Mouse (Mus musculus): ENCODE data around the gene Fam129c. TPM values are rescaled to one million over a fixed set of nuclear protein-coding genes. Genes with fewer than 3 reads are reported as not detected.

The Fam129c gene
- polyA plus RNA-seq, 1 experiment from 2014 or later = 5.0 TPM

- Histone ChIP-seq H3K27me3 (ENCODE audit: insufficient read depth, poor library complexity, severe bottlenecking) (peaks cover 55% of the 10 kb centered on the region), H3K27ac (peak overlapping the region; percentile 86), H3K36me3 (peaks cover 33% of the 10 kb centered on the region), H3K4me1 (replicated peaks) (peaks cover 39% of the 10 kb centered on the region), H3K9me3 (peaks cover 17% of the 10 kb centered on the region), H3K4me3 (peak overlapping the region; percentile 63)
- no peak for DNase-seq (ENCODE audit: low spot score)
- 9% methylated on average over 16 of the region's 16 CpGs for WGBS
Observed at GRCm38 (mm10) chr8:71628396-71629095, 31.1 kb downstream of the Fam129c start.

GRCm38 (mm10) chr8:71629096-71629697 lies 31.7 kb downstream of the Fam129c start:
- peaks cover 17% of the 10 kb centered on the region for H3K9me3 ChIP-seq
- H3K36me3 ChIP-seq = peaks cover 26% of the 10 kb centered on the region
- DNase-seq (ENCODE audit: low spot score) = peak; percentile 95
- WGBS = under 1% methylated on average over 55 of the region's 55 CpGs
- peak overlapping the region; percentile 86 for H3K27ac ChIP-seq
- H3K4me1 ChIP-seq (replicated peaks) = peaks cover 46% of the 10 kb centered on the region
- peaks cover 61% of the 10 kb centered on the region for H3K27me3 ChIP-seq (ENCODE audit: insufficient read depth, poor library complexity, severe bottlenecking)
- H3K4me3 ChIP-seq = peak overlapping the region; percentile 63

DNA sequence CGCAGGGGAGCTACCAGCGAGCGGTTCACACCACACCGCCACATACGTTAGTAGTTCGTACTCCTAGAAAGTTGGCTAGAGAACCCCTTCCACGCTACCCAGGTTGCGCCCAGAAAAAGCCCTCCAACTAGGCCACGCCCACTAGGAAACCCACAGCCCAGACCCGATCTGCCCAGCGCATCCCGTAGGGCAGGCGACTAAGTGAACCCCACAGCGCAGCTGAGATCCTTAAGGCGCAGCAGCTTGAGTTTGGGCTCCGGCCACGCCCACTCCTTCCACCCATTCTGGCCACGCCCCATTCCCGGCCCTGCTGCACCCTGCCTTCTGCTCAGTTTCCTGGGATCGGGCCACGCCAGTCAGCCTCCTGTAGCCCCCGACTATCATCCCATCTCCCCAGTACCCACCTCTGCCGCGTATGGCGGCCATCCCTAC lies 32.3 kb downstream of the Fam129c start:
- H3K27ac ChIP-seq = peak overlapping the region; percentile 86
- peak; percentile 52 for DNase-seq (ENCODE audit: low spot score)
- peaks cover 52% of the 10 kb centered on the region for H3K4me1 ChIP-seq (replicated peaks)
- peaks cover 17% of the 10 kb centered on the region for H3K9me3 ChIP-seq
- H3K4me3 ChIP-seq = peak overlapping the region; percentile 63
- WGBS = 5% methylated on average over 25 of the region's 25 CpGs
- H3K36me3 ChIP-seq = peaks cover 20% of the 10 kb centered on the region
- peaks cover 67% of the 10 kb centered on the region for H3K27me3 ChIP-seq (ENCODE audit: insufficient read depth, poor library complexity, severe bottlenecking)

DNA sequence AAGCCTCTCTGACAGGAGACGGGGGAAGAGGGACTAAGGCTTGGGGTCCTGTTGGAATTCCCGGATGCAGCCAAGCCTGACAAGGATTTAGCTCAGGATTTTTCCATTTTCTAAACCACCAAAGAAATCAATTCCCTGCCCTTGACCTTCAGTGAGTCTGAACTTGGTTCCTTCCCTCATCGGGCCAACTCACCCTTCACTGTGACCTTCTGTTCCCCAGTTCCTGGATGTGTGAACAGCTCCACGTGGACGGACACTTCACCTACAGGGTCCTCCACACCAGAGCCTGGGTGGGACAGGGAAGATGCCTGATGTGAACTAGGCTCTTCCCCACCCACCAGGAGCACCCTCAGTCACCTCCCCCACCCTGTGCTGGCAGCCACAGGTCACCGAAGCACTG lies 33.3 kb downstream of the Fam129c start:
- DNase-seq (ENCODE audit: low spot score) = no peak
- Histone ChIP-seq H3K4me1 (replicated peaks) (peaks cover 52% of the 10 kb centered on the region), H3K27ac (no peak overlapping the region), H3K27me3 (ENCODE audit: insufficient read depth, poor library complexity, severe bottlenecking) (peaks cover 77% of the 10 kb centered on the region), H3K9me3 (peaks cover 17% of the 10 kb centered on the region), H3K4me3 (no peak overlapping the region), H3K36me3 (peaks cover 11% of the 10 kb centered on the region)
- WGBS = 88% methylated on average over 6 of the region's 6 CpGs

- Histone ChIP-seq H3K27ac (no peak overlapping the region), H3K36me3 (peaks cover 5% of the 10 kb centered on the region; the same call in 1 of the 2 replicates), H3K4me3 (no peak overlapping the region), H3K9me3 (peaks cover 17% of the 10 kb centered on the region), H3K27me3 (ENCODE audit: insufficient read depth, poor library complexity, severe bottlenecking) (peaks cover 87% of the 10 kb centered on the region), H3K4me1 (replicated peaks) (peaks cover 52% of the 10 kb centered on the region)
- WGBS = 61% methylated on average over 2 of the region's 2 CpGs
- no peak for DNase-seq (ENCODE audit: low spot score)
Observed at GRCm38 (mm10) chr8:71631897-71632296, 34.4 kb downstream of the Fam129c start.

DNA sequence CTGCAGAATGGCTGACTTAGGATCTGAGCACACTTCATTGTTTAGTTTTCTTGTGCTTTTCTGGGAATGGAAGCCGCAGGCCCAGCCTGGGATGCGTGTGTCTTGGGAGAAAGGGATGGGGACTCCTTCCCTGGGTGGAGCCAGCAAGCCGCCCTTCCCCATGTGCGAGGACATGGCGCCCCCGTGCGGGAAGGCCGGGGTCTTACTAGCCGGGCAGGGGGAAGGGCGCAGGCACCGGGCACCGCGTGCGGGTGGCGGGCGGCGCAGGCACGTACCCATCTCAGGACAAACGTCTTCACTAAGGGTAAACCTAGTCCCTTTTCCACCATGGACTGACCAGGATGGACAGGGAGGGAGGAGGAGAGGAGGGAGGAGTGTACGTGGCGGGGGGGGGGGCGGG lies 35.7 kb downstream of the Fam129c start:
- 6% methylated on average over 19 of the region's 22 CpGs for WGBS
- DNase-seq (ENCODE audit: low spot score) = peak; percentile 30
- Histone ChIP-seq H3K4me3 (peak overlapping the region; percentile 29; the same call in 1 of the 2 replicates), H3K9me3 (peaks cover 17% of the 10 kb centered on the region), H3K27me3 (ENCODE audit: insufficient read depth, poor library complexity, severe bottlenecking) (peaks cover 88% of the 10 kb centered on the region), H3K36me3 (peaks cover 5% of the 10 kb centered on the region; the same call in 1 of the 2 replicates), H3K4me1 (replicated peaks) (peaks cover 40% of the 10 kb centered on the region), H3K27ac (no peak overlapping the region)

- DNase-seq (ENCODE audit: low spot score) = peak; percentile 73
- Histone ChIP-seq H3K27me3 (ENCODE audit: insufficient read depth, poor library complexity, severe bottlenecking) (peaks cover 92% of the 10 kb centered on the region), H3K4me3 (peak overlapping the region; percentile 29), H3K36me3 (peaks cover 5% of the 10 kb centered on the region; the same call in 1 of the 2 replicates), H3K9me3 (peaks cover 17% of the 10 kb centered on the region), H3K4me1 (replicated peaks) (peaks cover 31% of the 10 kb centered on the region), H3K27ac (peak overlapping the region; percentile 64)
- 1% methylated on average over 26 of the region's 26 CpGs for WGBS
Observed at GRCm38 (mm10) chr8:71633981-71634667, 36.7 kb downstream of the Fam129c start.

DNA sequence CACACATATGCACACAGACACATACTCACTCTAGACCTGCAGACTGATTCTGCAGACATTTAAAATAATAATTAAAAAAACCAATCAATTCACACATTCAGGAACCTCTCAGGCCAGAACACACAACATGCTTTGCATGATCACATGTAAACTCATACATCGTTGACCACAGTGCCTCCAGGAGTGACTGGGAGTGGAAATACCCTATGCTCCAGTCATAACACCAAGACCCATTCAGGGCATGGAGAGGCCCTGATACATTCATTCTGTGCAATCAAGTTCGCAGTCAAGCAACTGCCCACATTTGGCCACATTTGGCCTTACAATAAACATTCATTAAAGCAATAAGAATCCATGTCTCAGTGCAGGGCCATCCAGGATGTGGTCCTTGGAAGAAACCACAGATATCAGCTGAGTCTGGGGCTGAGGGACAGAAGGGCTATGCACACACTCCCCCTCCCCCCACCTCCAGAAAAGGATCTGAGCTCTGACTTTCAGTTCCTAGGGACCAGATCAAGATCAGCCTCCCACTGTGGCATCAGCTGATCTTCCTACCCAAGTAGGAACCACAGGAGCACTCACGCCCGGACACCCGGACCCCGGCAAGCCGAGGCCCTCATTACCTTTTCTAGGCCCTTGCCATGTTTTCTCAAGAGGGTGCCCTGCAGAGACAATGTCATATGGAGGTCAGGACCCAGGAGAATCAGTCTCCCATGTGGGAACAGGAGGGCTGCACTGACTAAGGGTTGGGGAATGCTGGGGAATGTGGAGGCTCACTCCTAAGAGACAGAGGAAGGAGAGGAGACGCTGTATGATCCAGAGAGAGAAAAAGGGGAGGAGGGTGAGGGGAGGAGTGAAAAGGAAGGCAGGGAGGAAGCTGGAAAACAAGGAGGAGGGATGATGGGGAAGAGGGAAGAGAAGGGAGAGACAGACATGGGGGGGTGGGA lies 40.0 kb downstream of the Fam129c start:
- Histone ChIP-seq H3K27me3 (ENCODE audit: insufficient read depth, poor library complexity, severe bottlenecking) (peaks cover 65% of the 10 kb centered on the region), H3K4me3 (no peak overlapping the region), H3K9me3 (peaks cover 15% of the 10 kb centered on the region), H3K4me1 (replicated peaks) (peaks cover 19% of the 10 kb centered on the region), H3K36me3 (peaks cover 5% of the 10 kb centered on the region; the same call in 1 of the 2 replicates), H3K27ac (no peak overlapping the region)
- 62% methylated on average over 8 of the region's 8 CpGs for WGBS
- DNase-seq (ENCODE audit: low spot score) = no peak

DNA sequence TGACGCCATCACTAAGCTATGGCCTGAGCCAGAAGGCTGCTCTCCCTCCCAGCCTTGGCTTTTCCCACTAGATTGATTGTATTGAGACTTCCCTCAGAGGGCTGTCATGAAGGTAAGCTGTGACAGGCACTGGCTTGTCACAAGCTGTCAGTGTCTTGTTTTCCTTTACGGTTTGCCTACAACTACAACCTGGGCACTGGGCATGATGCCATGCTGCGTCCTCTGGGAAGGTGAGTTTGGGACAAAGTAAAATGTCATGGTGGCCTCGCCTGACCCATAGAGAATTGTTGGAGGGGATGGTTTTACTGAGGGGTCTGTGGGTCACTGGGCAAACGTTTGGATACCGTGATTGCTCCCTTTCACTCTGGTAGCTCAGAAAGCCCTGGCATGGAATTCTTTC lies 40.9 kb downstream of the Fam129c start:
- Histone ChIP-seq H3K27me3 (ENCODE audit: insufficient read depth, poor library complexity, severe bottlenecking) (peaks cover 61% of the 10 kb centered on the region), H3K4me3 (no peak overlapping the region), H3K9me3 (peaks cover 6% of the 10 kb centered on the region), H3K27ac (no peak overlapping the region), H3K4me1 (replicated peaks) (peaks cover 15% of the 10 kb centered on the region), H3K36me3 (no peaks in the 10 kb centered on the region)
- DNase-seq (ENCODE audit: low spot score) = no peak
- 79% methylated on average over 6 of the region's 6 CpGs for WGBS

DNA sequence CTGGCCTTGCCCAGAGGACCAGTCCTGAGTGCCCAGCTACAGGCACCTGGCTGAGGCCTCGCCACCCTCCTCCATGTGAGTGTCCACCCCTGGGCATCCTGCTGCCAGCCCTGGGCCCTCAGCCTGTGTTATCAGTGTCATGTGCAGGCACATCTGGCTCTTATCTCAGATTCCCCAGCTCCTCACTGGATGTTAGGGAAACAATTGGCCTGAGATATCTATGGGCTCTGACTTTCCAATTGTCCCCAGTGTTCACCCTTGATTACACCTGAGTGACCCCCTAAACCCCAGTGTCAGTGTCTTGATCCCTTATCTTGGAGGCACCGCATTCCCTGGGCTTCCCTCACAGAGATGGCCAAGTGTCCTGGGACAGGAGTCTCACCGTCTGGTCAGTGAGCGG lies 41.9 kb downstream of the Fam129c start:
- no peak for DNase-seq (ENCODE audit: low spot score)
- WGBS = 87% methylated on average over 4 of the region's 4 CpGs
- no peak overlapping the region for H3K4me3 ChIP-seq
- no peaks in the 10 kb centered on the region for H3K9me3 ChIP-seq
- H3K4me1 ChIP-seq (replicated peaks) = peaks cover 5% of the 10 kb centered on the region
- H3K36me3 ChIP-seq = no peaks in the 10 kb centered on the region
- H3K27ac ChIP-seq = no peak overlapping the region
- peaks cover 55% of the 10 kb centered on the region for H3K27me3 ChIP-seq (ENCODE audit: insufficient read depth, poor library complexity, severe bottlenecking)

- Histone ChIP-seq H3K36me3 (peaks cover 4% of the 10 kb centered on the region; the same call in 1 of the 2 replicates), H3K27me3 (ENCODE audit: insufficient read depth, poor library complexity, severe bottlenecking) (peaks cover 14% of the 10 kb centered on the region; the same call in 1 of the 2 replicates), H3K9me3 (no peaks in the 10 kb centered on the region), H3K27ac (no peak overlapping the region), H3K4me3 (no peak overlapping the region), H3K4me1 (replicated peaks) (no peaks in the 10 kb centered on the region)
- WGBS = 84% methylated on average over 9 of the region's 9 CpGs
- DNase-seq (ENCODE audit: low spot score) = no peak
Observed at GRCm38 (mm10) chr8:71645510-71645909, 48.1 kb downstream of the Fam129c start.

DNA sequence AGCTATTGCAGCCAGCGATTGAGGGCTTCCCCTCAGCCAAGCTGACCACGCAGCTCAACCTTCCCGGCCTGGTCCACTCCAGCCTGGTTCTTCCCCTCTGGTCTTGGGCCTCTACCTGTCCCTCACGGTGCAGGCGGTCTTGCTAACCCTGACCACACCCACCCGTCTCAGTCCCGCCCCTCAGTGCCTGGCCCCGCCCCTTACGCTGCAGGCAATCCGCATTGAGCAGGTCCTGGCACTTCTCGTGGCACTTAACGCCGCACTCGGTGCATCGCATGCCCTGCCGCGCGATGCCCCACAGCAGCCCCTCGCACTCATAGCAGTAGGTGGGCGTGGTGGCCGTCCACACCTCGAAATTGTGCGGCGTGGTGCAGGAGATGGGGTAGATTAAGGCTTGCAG lies 57.2 kb downstream of the Fam129c start:
- H3K4me3 ChIP-seq = peak overlapping the region; percentile 38
- no peaks in the 10 kb centered on the region for H3K9me3 ChIP-seq
- H3K36me3 ChIP-seq = peaks cover 4% of the 10 kb centered on the region; the same call in 1 of the 2 replicates
- 2% methylated on average over 24 of the region's 24 CpGs for WGBS
- peaks cover 88% of the 10 kb centered on the region for H3K27me3 ChIP-seq (ENCODE audit: insufficient read depth, poor library complexity, severe bottlenecking)
- H3K4me1 ChIP-seq (replicated peaks) = peaks cover 13% of the 10 kb centered on the region
- no peak for DNase-seq (ENCODE audit: low spot score)
- no peak overlapping the region for H3K27ac ChIP-seq
